Mouse (Mus musculus) erythroblast, adult 5-6 weeks (primary cell): ENCODE measurements around the gene Gfpt1. TPM values are rescaled to one million over a fixed set of nuclear protein-coding genes. Genes with fewer than 3 reads are reported as not detected.

ENCODE experiments used
- ATAC-seq: replicated peaks from 2 replicates; pipeline ENCODE4 v1.8.0; 2016; ENCODE audit warnings: moderate number of reproducible peaks, mild to moderate bottlenecking, moderate TSS enrichment, inconsistent platforms; ENCODE audit not compliant: poor library complexity, low FRiP score, severe bottlenecking
- total RNA-seq, 2 experiments: library from RNA; stranded (forward) in 1 of 2; stranded (reverse) in 1 of 2; fragments of 150-400 nt in 1 of 2; fragments of 200-764, 138-1000 nt in 1 of 2; gene quantifications; 2 replicates each; pipeline versions ENCODE4 v1.2.3 to v1.2.4; 2015 to 2017; ENCODE audit warnings: low replicate concordance in 2 of 2

Gene Gfpt1
- total RNA-seq, 2 experiments from 2014 or later = 5.9 to 7.9 TPM

GRCm38 (mm10) chr6:87127049-87127753, 84.6 kb downstream of the Gfpt1 start:
- ATAC-seq = no peak

DNA sequence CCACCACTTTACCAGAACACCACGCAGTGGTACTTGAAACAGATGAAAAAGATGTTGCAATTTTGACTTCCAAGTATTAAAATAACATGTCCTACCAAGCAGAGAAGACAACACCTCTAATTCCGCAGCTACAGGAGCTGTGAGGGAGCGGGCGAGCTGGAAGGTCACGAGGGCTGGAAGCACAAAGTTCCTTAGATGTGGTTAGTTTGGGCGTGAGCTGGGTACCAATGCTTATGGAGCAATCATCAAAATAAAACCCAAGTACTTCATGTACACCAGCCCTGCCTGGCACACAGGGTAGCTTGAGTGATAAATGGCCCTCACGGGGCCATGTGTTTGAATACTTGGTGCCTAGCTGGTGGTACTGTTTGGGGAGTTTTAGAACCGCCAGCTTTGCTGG, 87.2 kb downstream of the Gfpt1 start:
- no peak for ATAC-seq

GRCm38 (mm10) chr6:87130628-87131027, 88.0 kb downstream of the Gfpt1 start:
- ATAC-seq = no peak

DNA sequence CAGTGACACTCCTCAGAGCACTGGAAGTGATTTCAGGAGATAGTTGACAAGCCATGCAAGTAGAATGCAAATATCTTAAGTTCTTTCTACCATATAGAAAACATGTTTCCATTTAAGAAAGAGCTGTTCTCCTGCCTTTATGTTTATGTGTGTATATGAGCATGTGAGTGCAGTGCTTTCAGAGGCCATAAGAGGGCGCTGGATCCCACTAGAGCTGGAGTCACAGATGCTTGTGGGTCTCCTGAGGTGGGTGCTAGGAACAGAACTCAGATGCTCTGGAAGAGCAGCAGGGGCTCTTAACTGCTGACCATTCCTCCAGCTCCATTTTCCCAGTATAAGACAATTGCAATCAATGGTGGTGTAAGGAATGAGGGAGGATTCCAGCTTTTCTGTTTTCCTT, 88.4 kb downstream of the Gfpt1 start:
- no peak for ATAC-seq

- ATAC-seq = no peak
These were observed 90.9 kb downstream of the Gfpt1 start for GRCm38 (mm10) chr6:87133520-87133919.

DNA sequence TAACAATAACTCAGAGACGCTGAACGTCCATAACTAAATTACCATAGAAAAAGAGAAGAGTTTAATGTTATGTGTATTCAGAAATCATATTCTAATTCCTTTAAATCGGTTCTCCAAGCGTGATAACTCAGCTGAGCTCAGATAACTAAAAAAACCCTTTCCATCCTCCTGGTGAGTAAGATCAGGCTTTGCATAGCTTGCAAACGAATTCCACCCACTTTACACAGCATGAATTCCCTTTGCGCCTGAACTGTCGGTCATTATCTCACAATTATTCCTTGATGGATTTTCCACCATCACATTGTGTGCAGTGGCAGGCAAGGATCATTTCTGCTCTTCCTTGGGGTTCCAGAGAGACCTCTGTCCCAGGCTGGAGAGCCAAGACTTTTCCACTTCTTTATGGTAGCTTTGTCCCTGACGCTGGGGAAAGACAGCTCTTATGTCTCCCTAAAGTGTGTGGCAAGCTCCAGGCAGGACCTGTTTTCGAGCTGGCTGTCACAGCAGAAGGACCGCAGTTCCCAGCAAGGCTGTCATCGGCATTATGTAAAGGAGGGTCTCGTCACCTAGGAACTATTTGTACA, 91.4 kb downstream of the Gfpt1 start:
- no peak for ATAC-seq

DNA sequence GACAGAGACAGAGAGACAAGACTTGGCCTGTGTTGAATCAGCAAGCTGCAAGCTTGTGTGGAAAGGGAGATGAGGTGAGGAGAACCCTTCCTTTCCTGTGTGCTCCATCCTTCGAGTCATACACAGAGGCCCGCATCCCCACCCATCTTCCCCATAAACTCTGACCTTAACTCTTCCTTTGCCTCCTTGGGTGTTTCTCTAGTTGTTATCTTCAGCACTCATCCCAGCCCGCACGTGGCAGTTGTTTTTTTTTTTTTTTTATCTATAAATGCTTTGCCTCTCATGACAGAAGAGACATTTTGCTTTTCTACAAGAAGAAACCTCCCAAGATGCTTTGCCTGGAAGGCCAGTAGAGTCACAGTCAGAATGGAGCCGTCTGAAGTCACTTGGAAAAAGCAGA, 95.8 kb downstream of the Gfpt1 start:
- no peak for ATAC-seq

DNA sequence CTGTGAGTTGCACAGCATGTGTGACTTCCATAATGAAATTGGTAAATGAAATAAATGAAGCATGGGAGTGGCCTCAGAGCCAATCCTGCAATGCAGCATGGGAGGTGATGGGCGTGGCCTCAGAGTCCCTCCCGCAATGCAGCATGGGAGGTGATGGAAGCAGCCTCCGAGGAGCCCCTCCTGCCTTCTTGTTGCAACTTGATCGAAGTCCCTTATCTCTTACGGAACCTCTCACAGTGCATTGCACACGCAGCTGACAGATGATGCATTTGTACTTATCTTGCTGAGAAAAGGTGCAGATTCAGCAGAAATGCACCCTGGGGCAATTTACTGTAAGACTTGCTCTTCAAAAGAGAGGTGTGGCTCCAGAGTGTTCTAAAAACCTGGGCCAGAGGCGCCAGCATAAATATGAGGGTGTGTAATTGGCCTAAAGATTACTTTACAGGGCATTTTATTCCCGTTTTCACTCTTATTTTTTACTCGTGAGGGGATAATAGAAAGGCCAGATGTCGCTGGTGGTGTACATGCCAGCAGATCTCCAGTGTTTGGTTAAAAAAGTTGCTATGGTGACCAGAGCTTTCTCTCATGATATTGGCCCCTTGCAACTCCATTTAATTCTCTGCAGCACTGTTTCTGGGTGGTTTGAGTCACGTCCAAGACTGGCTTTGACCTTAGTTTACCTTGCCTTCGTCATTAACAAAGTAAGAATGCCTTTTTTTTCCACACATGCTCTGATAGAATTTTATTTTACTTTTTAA, 97.3 kb downstream of the Gfpt1 start:
- ATAC-seq = peak; percentile 61; the same call in 1 of the 2 replicates

Other genes with a start within 250 kb of the Gfpt1 start
- gene Anxa4, start 249.3 kb upstream of the Gfpt1 start, total RNA-seq (2015; ENCODE audit: low replicate concordance) = 3.7 and 5.9 TPM in 2 replicates
- 3.7 and 8.4 TPM in 2 replicates for gene Anxa4, start 249.3 kb upstream of the Gfpt1 start, total RNA-seq (2017; ENCODE audit: low replicate concordance)
- 4.4 and 24.0 TPM in 2 replicates for gene Aak1, start 193.3 kb upstream of the Gfpt1 start, total RNA-seq (2015; ENCODE audit: low replicate concordance)
- 3.1 and 10.4 TPM in 2 replicates for gene Aak1, start 193.3 kb upstream of the Gfpt1 start, total RNA-seq (2017; ENCODE audit: low replicate concordance)
- gene Nfu1, start 33.6 kb upstream of the Gfpt1 start, total RNA-seq (2015; ENCODE audit: low replicate concordance) = 16.5 and 18.8 TPM in 2 replicates
- gene Nfu1, start 33.6 kb upstream of the Gfpt1 start, total RNA-seq (2017; ENCODE audit: low replicate concordance) = 15.8 and 25.9 TPM in 2 replicates
- gene D6Ertd527e, start 61.9 kb downstream of the Gfpt1 start, total RNA-seq (2015; ENCODE audit: low replicate concordance) = not detected in 2 replicates
- not detected in 2 replicates for gene D6Ertd527e, start 61.9 kb downstream of the Gfpt1 start, total RNA-seq (2017; ENCODE audit: low replicate concordance)